Mouse (Mus musculus) stomach, postnatal 0 days (tissue): ENCODE data around the gene Sgcg.

Experiments
- CTCF ChIP-seq: IDR thresholded peaks from 2 replicates; pipeline ENCODE4 v1.5.1; 2016; ENCODE audit warnings: antibody characterized with exemption, low read depth, mild to moderate bottlenecking, moderate library complexity
- EP300 ChIP-seq: optimal IDR thresholded peaks from 2 replicates; pipeline ENCODE3; 2016; ENCODE audit warnings: antibody characterized with exemption

GRCm38 (mm10) chr14:61290664-61291063 lies 32.4 kb upstream of the Sgcg start:
- no peak for TF ChIP-seq CTCF
- no peak for TF ChIP-seq EP300
